Comparison of ENCODE assay signal across 16 mouse cellular contexts in genomic region chr9:51641706-51642105, GRCm38 (mm10).
DNase-seq lines count a peak whose midpoint lies in the region.
"Had no signal": no experiment of that assay in that cellular context is flagged by ENCODE, and none has a peak within 500 bp of the region (broad histone marks: within the 10 kb centered on the region; RNA-seq: fewer than 3 reads in every experiment).

No protein-coding gene starts in this region.

- intact Hi-C loops in left cerebral cortex, postnatal 4 days (cut with DNase I) = loop anchor here (10.0 kb wide), 1 partner anchor 287 kb away; no protein-coding TSS in a partner anchor
- intact Hi-C loops in left cerebral cortex, postnatal 14 days (cut with DNase I) = no loop called here

- peak; percentile 41 to 52 for DNase-seq in frontal cortex, adult 2 months (ENCODE audit: extremely low spot score in 1 of 2, low spot score in 1 of 2)
- no peak for DNase-seq in frontal cortex, postnatal 14 days (ENCODE audit: low spot score in 2 of 2)
- peak; percentile 19 for DNase-seq in left cerebral cortex, adult 11 months (ENCODE audit: low spot score)
- DNase-seq in left cerebral cortex, postnatal 4 days = no peak
- DNase-seq in heart, adult 9 months (ENCODE audit: low spot score in 2 of 2) = peak; percentile 27 to 49
- peak; percentile 30 to 56 for DNase-seq in left cerebral cortex, postnatal 14 days (ENCODE audit: low spot score in 2 of 2)
- no peak for DNase-seq in spleen, postnatal 36 days (ENCODE audit: low spot score in 2 of 2)
- no peak for DNase-seq in retina, postnatal 1 day
- DNase-seq: cerebellum, adult 9-10 months; forebrain, postnatal 0 days; kidney, adult 2 months; kidney, postnatal 36 days; liver; liver, postnatal 0 days; lung, postnatal 14 days; thymus, postnatal 14 days had no signal

Comparison
In these comparisons a context has a peak if more than half of its experiments do, and no peak if none do; other contexts are left out.
1. DNase-seq: peak in frontal cortex, adult 2 months (2 of 2), left cerebral cortex, adult 11 months (single experiment), heart, adult 9 months (2 of 2) and left cerebral cortex, postnatal 14 days (2 of 2); none in frontal cortex, postnatal 14 days (0 of 2), left cerebral cortex, postnatal 4 days (single experiment), spleen, postnatal 36 days (0 of 2) and retina, postnatal 1 day (single experiment).